1 mouse cellular context compared by ENCODE assay signal in genomic region chr7:46919551-46920176, GRCm38 (mm10).
TF ChIP-seq lines count a peak whose summit lies in the region.

Gene Tsg101, minus strand, starts transcription at chr7:46919969.

TF ChIP-seq in CH12.LX, 34 proteins besides CTCF, POLR2A, EP300 and RAD21 (continued from another document):
- TF ChIP-seq NELFE (IDR thresholded peaks at IDR 0.05; ENCODE audit: low read depth, low read length): peak; percentile 97
- peak; percentile 84 for TF ChIP-seq HCFC1 (IDR thresholded peaks at IDR 0.05; ENCODE audit: low read depth, low read length)
- no peak for TF ChIP-seq PAX5 (IDR thresholded peaks at IDR 0.05; ENCODE audit: low read length)
- TF ChIP-seq CHD1 (IDR thresholded peaks at IDR 0.05; ENCODE audit: low read depth, low read length): no peak
- TF ChIP-seq CHD2 (IDR thresholded peaks at IDR 0.05; ENCODE audit: low read length): no peak; the same call in 1 of the 2 replicates
- TF ChIP-seq KAT2A (IDR thresholded peaks at IDR 0.05; ENCODE audit: insufficient replicate concordance, low read length): peak; percentile 67; the same call in 1 of the 2 replicates
- no peak for TF ChIP-seq E2F4 (IDR thresholded peaks at IDR 0.05; ENCODE audit: insufficient replicate concordance, low read depth, low read length)
- TF ChIP-seq ZNF384 (IDR thresholded peaks at IDR 0.05; ENCODE audit: low read depth, low read length): no peak
- TF ChIP-seq JUN (IDR thresholded peaks at IDR 0.05; ENCODE audit: insufficient read depth, low read depth, low read length): no peak
- TF ChIP-seq NRF1 (IDR thresholded peaks at IDR 0.05; ENCODE audit: low read depth, low read length): peak; percentile 26; the same call in 1 of the 2 replicates
- peak; percentile 77; the same call in 1 of the 2 replicates for TF ChIP-seq ZMIZ1 (IDR thresholded peaks at IDR 0.05; ENCODE audit: low read depth, low read length)
- TF ChIP-seq USF1 (IDR thresholded peaks at IDR 0.05; ENCODE audit: low read depth, low read length): no peak
- no peak for TF ChIP-seq MYC (IDR thresholded peaks at IDR 0.05; ENCODE audit: low read depth, low read length)
- TF ChIP-seq MAX (IDR thresholded peaks at IDR 0.05; ENCODE audit: low read length): no peak
- TF ChIP-seq MAFK (IDR thresholded peaks at IDR 0.05; ENCODE audit: insufficient replicate concordance, low read length): no peak
- TF ChIP-seq ELF1 (IDR thresholded peaks at IDR 0.05; ENCODE audit: low read depth, low read length): peak; percentile 95
- peak; percentile 52; the same call in 1 of the 2 replicates for TF ChIP-seq SIN3A (IDR thresholded peaks at IDR 0.05; ENCODE audit: low read length)
- TF ChIP-seq RCOR1 (conservative IDR thresholded peaks at IDR 0.05; ENCODE audit: low read depth, low read length): no peak
- TF ChIP-seq ZKSCAN1 (IDR thresholded peaks at IDR 0.05; ENCODE audit: borderline replicate concordance, low read depth, low read length): no peak
- TF ChIP-seq GABPA (IDR thresholded peaks at IDR 0.05; ENCODE audit: insufficient replicate concordance, low read depth, low read length): no peak
- no peak; the same call in 1 of the 2 replicates for TF ChIP-seq MEF2A (IDR thresholded peaks at IDR 0.05; ENCODE audit: borderline replicate concordance, low read depth, low read length)
- TF ChIP-seq IRF4 (IDR thresholded peaks at IDR 0.05; ENCODE audit: low read depth, low read length): peak; percentile 43; the same call in 1 of the 2 replicates
